Mouse (Mus musculus) heart, embryonic 14.5 days (tissue): ENCODE results near the gene Cd151. TPM values are rescaled to one million over a fixed set of nuclear protein-coding genes. Genes with fewer than 3 reads are reported as not detected.

Experiments used
- ATAC-seq: fragments of 200-750 bp; cut with Nextera tagmentation; 2 replicates; pipeline ENCODE4 v1.8.0; 2017; ENCODE audit warnings: low read depth, moderate TSS enrichment; ENCODE audit not compliant: insufficient number of reproducible peaks, insufficient read depth, low FRiP score
- H3K27ac ChIP-seq, 2 experiments: fragments of 200-500 bp in 1 of 2; fragments of 300-500 bp in 1 of 2; sonication (generic) in 1 of 2; replicated peaks in 1 of 2; 2 replicates each; pipeline ENCODE4 v1.5.1; 2012 to 2014; ENCODE audit warnings: low read depth in 2 of 2, low read length in 2 of 2, control low read depth in 1 of 2, mild to moderate bottlenecking in 1 of 2, mixed read lengths in 1 of 2; ENCODE audit not compliant: control insufficient read depth in 1 of 2, insufficient read depth in 1 of 2
- H3K27me3 ChIP-seq: fragments of 300-500 bp; sonication (generic); 2 replicates; pipeline ENCODE4 v1.6.1; 2014; ENCODE audit warnings: mild to moderate bottlenecking, low read length, control low read depth; ENCODE audit not compliant: control insufficient read depth, insufficient read depth
- H3K36me3 ChIP-seq: fragments of 300-500 bp; sonication (generic); 2 replicates; pipeline ENCODE4 v1.6.1; 2014; ENCODE audit warnings: mild to moderate bottlenecking, control low read depth, low read length, mixed read lengths; ENCODE audit not compliant: control insufficient read depth, insufficient read depth
- H3K4me1 ChIP-seq, 2 experiments: fragments of 200-500 bp in 1 of 2; fragments of 300-500 bp in 1 of 2; sonication (generic) in 1 of 2; 2 replicates each; pipeline ENCODE4 v1.6.1; 2012 to 2014; ENCODE audit warnings: low read length in 2 of 2, control low read depth in 1 of 2, mixed read lengths in 1 of 2; ENCODE audit not compliant: control insufficient read depth in 2 of 2, insufficient read depth in 2 of 2
- H3K4me2 ChIP-seq: fragments of 300-500 bp; sonication (generic); 2 replicates; pipeline ENCODE4 v1.6.1; 2014; ENCODE audit warnings: mild to moderate bottlenecking, low read length
- H3K4me3 ChIP-seq, 2 experiments: fragments of 200-500 bp in 1 of 2; fragments of 300-500 bp in 1 of 2; sonication (generic) in 1 of 2; 2 replicates each; pipeline ENCODE4 v1.5.1; 2012 to 2014; ENCODE audit warnings: low read length in 2 of 2, mild to moderate bottlenecking in 2 of 2, control low read depth in 1 of 2, low read depth in 1 of 2, moderate library complexity in 1 of 2; ENCODE audit not compliant: control insufficient read depth in 1 of 2, insufficient read depth in 1 of 2
- H3K9ac ChIP-seq: fragments of 300-500 bp; sonication (generic); 2 replicates; pipeline ENCODE4 v1.6.1; 2014; ENCODE audit warnings: mild to moderate bottlenecking, low read length
- H3K9me3 ChIP-seq: fragments of 300-500 bp; sonication (generic); 2 replicates; pipeline ENCODE4 v1.6.1; 2016; ENCODE audit warnings: low read length, control low read depth; ENCODE audit not compliant: control insufficient read depth
- WGBS: fragments of 180-500 bp; shearing (Covaris S2); extraction: QIAGEN DNeasy Blood & Tissue Kit; methylation state at CpG from one replicate; pipeline ENCODE4 v1.1.7; 2014; 5-methylcytosine and 5-hydroxymethylcytosine counted together
- polyA plus RNA-seq: library from polyadenylated mRNA; unstranded; fragments of >200 nt; fragmentation: Nextera tagmentation; extraction: Ambion mirVana; gene quantifications from 2 replicates; pipeline ENCODE4 v1.2.1, GENCODE M21; 2014

Cd151 gene
- polyA plus RNA-seq, 1 experiment from 2014 or later, result 115 TPM

DNA sequence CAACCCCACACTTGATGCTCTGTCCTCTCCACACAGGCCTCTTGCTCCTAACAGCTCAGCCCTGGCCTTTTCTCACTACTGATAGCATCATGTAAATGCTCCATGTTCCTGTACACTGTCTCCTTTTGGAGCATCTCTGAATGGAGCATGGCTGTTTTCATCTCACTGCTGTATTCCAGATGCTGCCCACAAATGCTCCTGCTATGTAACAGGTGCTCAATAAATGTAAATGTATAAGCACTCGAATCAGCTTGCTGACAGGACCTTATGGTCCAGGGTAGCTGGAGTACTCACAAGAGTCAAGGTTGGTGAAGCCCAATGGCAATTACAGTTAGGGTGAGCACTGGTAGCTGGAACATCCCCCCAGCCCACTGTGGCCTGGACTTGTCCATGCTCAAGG, 4.0 kb downstream of the Cd151 start:
- H3K4me1 ChIP-seq, result peaks cover 38 to 45% of the 10 kb centered on the region in 2 experiments

DNA sequence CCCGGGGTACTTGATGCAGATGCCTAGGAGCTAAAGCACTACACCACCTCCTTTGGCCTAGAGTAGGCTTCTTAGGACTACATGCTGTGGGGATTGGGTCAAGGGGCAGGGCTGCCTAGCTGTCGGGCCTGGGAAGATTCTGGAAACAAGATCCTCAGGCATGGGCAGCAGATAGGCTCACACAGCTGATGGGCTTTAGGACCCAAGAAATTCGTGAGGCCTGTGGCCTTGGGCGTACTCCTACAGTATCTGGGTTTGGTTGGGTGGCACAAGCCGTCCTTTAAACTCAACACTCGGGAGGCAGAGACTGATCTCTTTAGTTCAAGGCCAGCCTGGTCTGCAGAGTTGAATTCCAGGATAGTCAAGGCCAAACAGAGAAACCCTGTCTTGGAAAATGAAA, 5.0 kb downstream of the Cd151 start:
- Histone ChIP-seq H3K9me3 (no peaks in the 10 kb centered on the region), H3K27me3 (no peaks in the 10 kb centered on the region), H3K27ac (no peak overlapping the region), H3K9ac (no peak overlapping the region), H3K36me3 (peaks cover 38% of the 10 kb centered on the region), H3K4me2 (no peak overlapping the region), H3K4me1 (peaks cover 41 to 47% of the 10 kb centered on the region in 2 experiments), H3K4me3 (no peak overlapping the region)
- 78% methylated on average over 6 of the region's 6 CpGs for WGBS
- no peak for ATAC-seq

More for the DNA sequence above, 4.0 kb downstream of the Cd151 start:
- no peaks in the 10 kb centered on the region for H3K9me3 ChIP-seq
- no peaks in the 10 kb centered on the region for H3K27me3 ChIP-seq
- H3K36me3 ChIP-seq, result peaks cover 38% of the 10 kb centered on the region
- H3K27ac ChIP-seq, result no peak overlapping the region
- 93% methylated on average over 1 of the region's 1 CpGs for WGBS
- no peak overlapping the region for H3K4me3 ChIP-seq
- no peak for ATAC-seq
- H3K4me2 ChIP-seq, result no peak overlapping the region
- no peak overlapping the region for H3K9ac ChIP-seq

DNA sequence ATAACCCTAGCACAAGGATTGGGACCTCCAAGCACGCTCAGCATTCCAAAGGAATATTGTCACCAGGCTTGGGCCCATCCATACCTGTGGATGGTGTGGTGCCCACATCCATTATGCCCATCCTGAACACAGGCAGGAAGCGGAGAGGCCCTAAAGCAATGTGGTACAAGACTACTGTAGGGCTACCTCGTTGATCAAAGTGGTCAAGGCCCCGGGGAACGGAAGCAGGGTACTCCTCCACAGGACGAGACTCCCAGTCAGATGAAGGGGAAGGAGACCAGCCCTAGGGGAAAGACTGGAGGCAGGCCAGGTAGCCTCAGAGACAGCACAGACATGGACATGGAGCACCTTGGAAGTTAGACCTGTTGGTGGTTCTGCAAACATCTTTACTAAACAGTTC, 5.6 kb downstream of the Cd151 start:
- Histone ChIP-seq H3K4me3 (no peak overlapping the region), H3K36me3 (peaks cover 38% of the 10 kb centered on the region), H3K27me3 (no peaks in the 10 kb centered on the region), H3K9ac (no peak overlapping the region), H3K9me3 (no peaks in the 10 kb centered on the region), H3K4me2 (no peak overlapping the region), H3K27ac (no peak overlapping the region), H3K4me1 (peaks cover 44 to 52% of the 10 kb centered on the region in 2 experiments)
- ATAC-seq, result no peak
- WGBS, result 80% methylated on average over 6 of the region's 6 CpGs

DNA sequence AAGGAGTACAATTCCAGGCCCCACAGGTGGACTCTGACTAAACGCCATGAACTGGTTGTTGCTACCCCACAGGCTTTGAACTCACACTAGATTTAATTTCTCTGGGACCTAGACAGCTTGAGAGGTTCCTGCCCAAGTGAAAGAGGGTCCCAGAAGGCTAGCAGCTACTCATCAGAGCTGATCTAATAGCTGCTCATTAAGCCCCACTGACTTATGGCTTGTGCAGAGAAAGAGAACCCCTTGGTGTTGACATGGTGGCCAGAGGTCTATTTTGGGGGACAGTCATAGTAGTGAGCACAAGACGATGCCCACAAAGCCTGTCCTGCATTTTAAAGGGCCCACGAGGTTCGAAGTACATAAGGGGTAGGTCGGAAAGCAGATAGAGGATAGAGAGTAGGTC, 7.0 kb downstream of the Cd151 start:
- 4% methylated on average over 5 of the region's 5 CpGs for WGBS
- no peaks in the 10 kb centered on the region for H3K9me3 ChIP-seq
- no peak for ATAC-seq
- peak overlapping the region; percentile 81 to 86 for H3K4me3 ChIP-seq
- H3K36me3 ChIP-seq, result peaks cover 38% of the 10 kb centered on the region
- peak overlapping the region; percentile 86 for H3K9ac ChIP-seq
- H3K4me1 ChIP-seq, result peaks cover 40 to 51% of the 10 kb centered on the region in 2 experiments
- no peak overlapping the region; a peak in 1 of 4 replicates for H3K27ac ChIP-seq
- peak overlapping the region; percentile 97 for H3K4me2 ChIP-seq
- no peaks in the 10 kb centered on the region for H3K27me3 ChIP-seq

DNA sequence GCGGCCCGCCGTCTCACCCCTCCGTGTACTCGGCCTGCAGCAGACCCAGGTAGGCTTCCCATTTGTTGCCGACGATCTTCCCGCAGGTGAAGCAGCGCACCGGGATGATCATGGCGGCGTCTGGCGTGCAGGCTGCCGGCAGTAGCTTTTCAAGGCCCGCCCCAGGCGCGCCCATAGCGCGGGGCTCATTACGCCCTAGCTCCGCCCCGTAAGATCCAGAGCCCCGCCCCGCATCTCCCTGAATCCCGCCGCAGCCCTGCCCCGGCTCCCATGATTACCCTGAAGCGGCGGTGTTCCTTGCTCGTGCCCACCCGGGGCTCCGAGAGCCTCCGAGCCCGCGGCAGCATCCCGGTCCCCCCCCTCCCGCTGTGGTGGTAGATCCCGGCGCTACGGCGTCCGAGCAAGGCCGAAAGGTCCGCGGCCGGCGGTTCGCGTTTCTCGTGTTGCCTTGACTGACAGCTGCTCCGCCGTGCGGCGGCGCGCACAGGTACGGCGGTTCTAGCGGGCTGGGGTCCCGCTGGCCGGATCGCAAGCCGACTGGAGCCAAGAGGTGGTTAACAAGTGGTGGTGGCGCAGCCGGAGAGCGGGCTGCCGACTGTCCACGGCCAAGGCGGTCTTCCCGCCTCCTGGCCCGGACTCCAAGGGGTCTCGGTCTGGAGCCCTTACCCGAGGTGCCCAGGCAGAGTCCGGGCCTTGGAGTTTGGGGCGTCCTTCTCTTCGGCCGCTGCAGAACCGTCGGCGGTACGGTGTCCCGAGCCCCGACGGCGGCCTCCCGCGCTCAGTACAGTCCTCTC, 8.0 kb downstream of the Cd151 start, which contains the start of the genes Polr2l and Tspan4:
Polr2l (minus strand) TSS at position 122 of the 794 bp plus-strand sequence.
Tspan4 (plus strand) TSS at position 230 of the 794 bp plus-strand sequence.
- WGBS, result under 1% methylated on average over 85 of the region's 87 CpGs
- H3K27me3 ChIP-seq, result no peaks in the 10 kb centered on the region
- peak within 1 kb of the TSS; percentile 86 for H3K9ac ChIP-seq
- H3K9me3 ChIP-seq, result no peaks in the 10 kb centered on the region
- peak; percentile 51 for ATAC-seq
- peak within 1 kb of the TSS; percentile 95 to 98 for H3K27ac ChIP-seq
- peak within 1 kb of the TSS; percentile 81 to 86 for H3K4me3 ChIP-seq
- H3K4me1 ChIP-seq, result peaks cover 32 to 42% of the 10 kb centered on the region in 2 experiments
- H3K4me2 ChIP-seq, result peak within 1 kb of the TSS; percentile 97
- H3K36me3 ChIP-seq, result peaks cover 27% of the 10 kb centered on the region

DNA sequence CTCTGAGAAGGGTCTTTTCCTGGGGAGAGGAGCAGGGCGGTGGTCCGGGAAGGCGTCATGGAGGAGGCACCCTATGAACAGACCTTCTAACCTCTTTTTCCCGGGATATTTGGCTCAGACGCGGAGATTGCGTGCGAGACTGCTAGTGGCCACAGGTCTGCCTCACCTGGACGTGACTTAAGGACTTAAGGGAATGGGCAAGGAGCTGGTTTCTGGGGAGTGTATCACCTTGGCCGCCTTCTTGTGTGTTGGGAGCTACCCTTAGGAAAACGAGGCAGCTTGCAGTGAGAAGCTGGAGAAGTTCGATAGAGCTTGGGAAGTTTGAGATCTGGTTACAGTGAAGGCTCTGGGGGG, 8.6 kb downstream of the Cd151 start:
- peak overlapping the region; percentile 86 for H3K9ac ChIP-seq
- H3K4me1 ChIP-seq, result peaks cover 32 to 45% of the 10 kb centered on the region in 2 experiments
- WGBS, result 0% methylated on average over 12 of the region's 12 CpGs
- H3K9me3 ChIP-seq, result no peaks in the 10 kb centered on the region
- H3K4me2 ChIP-seq, result peak overlapping the region; percentile 97
- no peaks in the 10 kb centered on the region for H3K27me3 ChIP-seq
- H3K36me3 ChIP-seq, result peaks cover 22% of the 10 kb centered on the region
- peak overlapping the region; percentile 81 to 86 for H3K4me3 ChIP-seq
- peak overlapping the region; percentile 95 to 98 for H3K27ac ChIP-seq
- ATAC-seq, result no peak

DNA sequence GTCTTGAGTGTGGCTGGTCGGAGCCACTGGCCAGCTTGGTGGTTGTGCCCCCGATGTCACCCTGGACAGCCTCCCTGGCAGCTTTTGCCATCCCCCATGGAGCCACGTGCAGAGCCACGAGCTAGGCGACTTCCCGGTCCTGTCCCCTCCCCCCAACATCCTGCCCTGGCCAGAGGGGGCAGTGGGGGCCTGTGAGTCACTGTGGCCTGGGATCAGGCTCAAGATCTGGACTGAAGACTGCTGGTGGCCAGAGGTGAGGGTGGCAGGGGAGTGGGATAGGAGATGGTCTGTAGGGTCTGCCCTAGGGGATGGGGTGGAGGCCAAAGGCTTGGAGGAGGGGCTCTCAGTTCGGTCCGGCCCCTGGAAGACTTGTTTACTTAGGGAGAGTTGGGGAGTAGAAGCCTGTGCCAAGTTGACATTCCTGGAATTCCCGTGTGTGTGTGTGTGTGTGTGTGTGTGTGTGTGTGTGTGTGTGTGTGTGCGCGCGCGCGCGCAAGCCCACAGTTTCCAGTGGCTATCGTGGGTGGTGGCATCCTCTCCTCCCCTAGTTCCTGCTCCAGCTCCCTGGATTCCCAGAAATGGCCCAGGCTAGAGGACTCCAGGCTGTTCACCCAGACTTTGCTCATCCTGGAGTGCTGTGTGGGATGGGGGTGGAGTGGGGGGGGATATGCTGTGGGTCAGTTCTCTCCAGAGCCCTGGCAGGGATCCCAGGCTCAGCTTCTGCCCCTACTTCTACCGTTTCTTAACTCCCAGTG, 9.2 kb downstream of the Cd151 start:
- peaks cover 35 to 51% of the 10 kb centered on the region in 2 experiments for H3K4me1 ChIP-seq
- H3K4me3 ChIP-seq, result peak overlapping the region; percentile 81 to 86
- H3K4me2 ChIP-seq, result peak overlapping the region; percentile 97
- peak; percentile 67 for ATAC-seq
- H3K9me3 ChIP-seq, result no peaks in the 10 kb centered on the region
- no peaks in the 10 kb centered on the region for H3K27me3 ChIP-seq
- 0% methylated on average over 17 of the region's 17 CpGs for WGBS
- peak overlapping the region; percentile 86 for H3K9ac ChIP-seq
- H3K36me3 ChIP-seq, result peaks cover 15% of the 10 kb centered on the region
- peak overlapping the region; percentile 95 to 98 for H3K27ac ChIP-seq
